Mouse (Mus musculus): ENCODE measurements around the gene Dis3.

The Dis3 gene

DNA sequence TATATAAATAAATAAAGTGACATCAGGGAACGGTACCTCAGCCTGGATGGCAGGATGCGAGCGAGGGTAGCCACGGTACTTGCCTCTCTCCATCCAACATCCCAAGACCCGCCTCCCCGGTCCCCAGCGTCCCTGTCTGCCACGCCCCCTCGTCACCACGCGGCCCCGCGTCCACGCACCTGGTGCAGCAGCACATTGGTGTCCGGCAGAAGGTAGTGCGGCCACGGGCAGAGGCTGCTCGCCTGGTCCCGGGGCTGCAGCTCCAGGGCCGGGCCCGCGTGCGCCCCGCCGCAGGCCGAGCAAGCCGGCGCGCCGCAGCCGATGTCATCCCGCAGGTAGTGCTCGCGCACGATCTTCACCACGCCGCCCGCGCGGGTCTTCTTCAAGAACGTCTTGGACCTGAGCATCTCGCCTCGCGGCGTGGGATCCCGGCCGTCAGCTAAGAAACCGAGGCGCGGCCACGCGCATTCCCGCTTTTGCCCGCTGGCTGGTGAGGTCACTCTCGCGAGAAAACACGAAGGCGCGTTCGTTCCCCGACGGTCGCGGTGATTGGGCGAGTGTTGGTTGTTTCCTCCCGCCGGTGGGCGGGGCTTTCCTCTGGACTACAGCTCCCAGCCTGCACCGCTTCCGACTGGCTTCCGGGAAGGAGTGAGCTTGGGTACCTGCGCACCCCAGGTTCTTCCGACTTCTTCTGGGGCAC, at the start of gene Dis3, which contains the start of gene Pibf1:
Dis3 (minus strand) TSS at position 504 of the 700 bp plus-strand sequence.
Pibf1 (plus strand) TSS at position 158 of the 700 bp plus-strand sequence.
- DNase-seq (ENCODE audit: low spot score): peak; percentile 99

- no peak for DNase-seq (ENCODE audit: low spot score)
These were observed 47.3 kb upstream of the Dis3 start for GRCm38 (mm10) chr14:99146841-99147240.

- peak; percentile 68 for DNase-seq (ENCODE audit: low spot score)
These were observed 42.4 kb upstream of the Dis3 start for GRCm38 (mm10) chr14:99141786-99142633.

- no peak for DNase-seq (ENCODE audit: low spot score)
These were observed 40.5 kb upstream of the Dis3 start for GRCm38 (mm10) chr14:99140036-99140435.

DNA sequence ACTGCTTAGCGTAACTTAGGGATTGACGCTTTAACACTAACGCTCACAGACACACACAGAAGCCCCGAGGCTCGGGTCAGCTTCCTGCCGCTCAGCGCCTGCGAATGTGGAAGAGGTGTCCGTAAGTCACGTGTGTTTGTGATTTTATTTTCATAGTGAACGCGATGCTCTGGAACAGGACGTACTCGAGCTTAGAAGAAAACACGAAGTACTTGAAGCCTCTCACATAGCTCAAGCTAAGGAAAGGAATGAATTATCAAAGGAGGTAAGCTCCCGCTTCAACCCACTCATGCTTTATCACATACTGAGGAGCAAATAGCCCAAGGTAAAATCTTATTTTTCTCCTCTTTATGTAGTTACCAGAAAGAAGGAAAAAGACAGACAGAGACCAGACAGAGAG, 36.7 kb upstream of the Dis3 start:
- no peak for DNase-seq (ENCODE audit: low spot score)

- DNase-seq (ENCODE audit: low spot score): no peak
These were observed 36.2 kb upstream of the Dis3 start for GRCm38 (mm10) chr14:99135761-99136160.

GRCm38 (mm10) chr14:99134048-99134447, 34.5 kb upstream of the Dis3 start:
- no peak for DNase-seq (ENCODE audit: low spot score)

DNA sequence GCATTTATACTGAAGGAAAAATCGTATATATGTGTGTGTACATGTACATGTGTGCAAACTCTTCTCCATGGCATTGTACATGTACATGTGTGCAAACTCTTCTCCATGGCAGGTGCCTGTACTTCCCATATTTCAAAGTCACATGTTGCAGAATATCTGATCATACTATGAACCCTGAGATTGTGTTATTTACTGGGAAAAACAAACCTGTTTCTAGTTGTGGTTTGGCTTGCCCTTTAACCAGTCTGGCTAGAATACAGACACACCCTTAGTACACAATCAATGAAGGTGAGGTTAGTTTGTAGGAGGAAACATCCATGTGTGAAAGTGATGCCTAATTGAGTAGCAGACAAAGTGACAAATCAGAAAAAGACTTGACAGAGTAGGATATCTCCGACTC, 29.5 kb upstream of the Dis3 start:
- no peak for DNase-seq (ENCODE audit: low spot score)

GRCm38 (mm10) chr14:99127509-99127908, 27.9 kb upstream of the Dis3 start:
- DNase-seq (ENCODE audit: low spot score): no peak

GRCm38 (mm10) chr14:99126713-99127112, 27.1 kb upstream of the Dis3 start:
- no peak for DNase-seq (ENCODE audit: low spot score)

- DNase-seq (ENCODE audit: low spot score): no peak
These were observed 24.5 kb upstream of the Dis3 start for GRCm38 (mm10) chr14:99124076-99124475.

DNA sequence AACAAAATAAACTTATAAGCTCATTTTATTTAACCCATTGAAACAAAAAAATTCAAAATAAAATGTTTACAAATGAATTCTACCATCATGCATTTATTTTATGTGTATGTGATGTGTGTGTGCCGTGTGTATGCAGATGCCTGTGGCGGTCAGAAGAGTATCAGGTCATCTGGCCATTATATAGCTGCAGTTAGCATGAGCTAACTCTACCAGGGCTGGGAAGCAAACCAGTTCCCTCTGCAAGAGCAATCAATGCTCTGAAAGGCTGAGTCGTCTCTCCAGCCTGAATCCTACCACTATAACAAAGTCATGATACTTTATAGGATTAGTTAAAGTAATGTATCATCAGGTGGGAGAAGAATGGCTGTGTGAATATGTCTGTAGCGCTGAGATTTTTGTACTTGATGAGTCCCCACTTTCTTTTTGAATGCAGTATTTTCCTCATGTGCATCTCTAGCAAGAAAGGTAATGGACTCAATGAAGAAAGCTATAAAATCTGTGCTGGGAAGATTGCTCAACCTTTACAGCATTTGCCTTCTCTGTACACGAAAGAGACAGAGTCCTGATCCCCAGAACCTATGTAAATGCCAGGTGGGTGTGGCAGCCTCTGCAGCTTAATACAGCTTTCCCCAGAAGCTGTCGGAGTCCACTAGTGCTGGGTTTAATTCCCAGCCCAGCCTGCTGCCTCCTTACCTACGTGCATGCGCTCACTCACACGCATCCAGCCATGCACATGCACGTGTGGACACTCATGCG, 22.2 kb upstream of the Dis3 start:
- no peak for DNase-seq (ENCODE audit: low spot score)

GRCm38 (mm10) chr14:99117576-99117975, 18.0 kb upstream of the Dis3 start:
- no peak for DNase-seq (ENCODE audit: low spot score)

DNA sequence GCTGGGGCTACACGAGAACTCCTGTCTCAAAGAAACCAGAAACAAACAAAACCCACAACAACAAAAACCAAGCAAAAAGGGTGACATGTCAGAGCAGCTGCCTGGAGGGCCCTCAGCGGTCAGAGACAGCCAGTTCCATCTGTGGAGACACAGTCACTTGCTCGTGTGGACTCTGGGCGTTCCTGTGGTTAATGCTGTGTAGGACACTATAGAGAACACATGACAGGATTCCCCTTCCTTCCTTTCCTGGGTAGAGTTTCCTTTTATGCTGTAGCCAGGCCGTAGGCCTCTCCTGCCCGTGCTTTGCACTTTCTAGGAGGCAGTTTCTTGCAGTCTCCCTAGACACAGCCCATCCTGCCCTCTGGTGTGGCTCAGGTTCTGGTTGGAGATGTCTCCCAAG, 9.2 kb upstream of the Dis3 start:
- DNase-seq (ENCODE audit: low spot score): no peak

GRCm38 (mm10) chr14:99107631-99108187, 8.1 kb upstream of the Dis3 start:
- DNase-seq (ENCODE audit: low spot score): no peak

DNA sequence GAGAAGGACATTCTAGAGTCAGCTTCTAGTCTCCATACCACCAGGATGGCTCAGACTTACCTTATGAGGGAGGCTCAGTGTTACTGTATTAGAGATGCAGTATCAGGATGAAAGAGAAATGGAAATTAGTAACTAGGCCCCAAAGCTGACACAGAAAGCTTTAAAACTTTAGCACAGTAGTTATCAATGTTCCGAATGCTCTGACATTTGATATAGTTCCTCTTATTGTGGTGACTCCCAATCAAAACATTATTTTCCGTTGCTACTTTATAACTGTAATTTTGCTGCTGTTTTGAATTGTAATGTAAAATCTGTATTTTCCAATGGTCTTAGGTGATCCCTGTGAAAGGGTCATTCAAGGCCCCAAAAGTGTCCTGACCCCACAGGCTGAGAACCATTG, 7.1 kb upstream of the Dis3 start:
- DNase-seq (ENCODE audit: low spot score): no peak

- DNase-seq (ENCODE audit: low spot score): no peak
These were observed 5.1 kb upstream of the Dis3 start for GRCm38 (mm10) chr14:99104542-99105123.

- DNase-seq (ENCODE audit: low spot score): no peak
These were observed 3.5 kb upstream of the Dis3 start for GRCm38 (mm10) chr14:99103050-99103449.

- no peak for DNase-seq (ENCODE audit: low spot score)
These were observed 507 bp upstream of the Dis3 start for GRCm38 (mm10) chr14:99099967-99100587.

- no peak for DNase-seq (ENCODE audit: low spot score)
These were observed 10.6 kb downstream of the Dis3 start for GRCm38 (mm10) chr14:99088947-99089346.

- DNase-seq (ENCODE audit: low spot score): no peak
These were observed 28.4 kb downstream of the Dis3 start for GRCm38 (mm10) chr14:99071146-99071545.
